Mouse (Mus musculus): ENCODE measurements at regions not wholly inside any gene's neighbourhood (a gene's known extent, or its start where the extent isn't known, plus 50 kb on each side); places are given as distances from the start of the nearest gene placed in this dataset.

- TF ChIP-seq CHD2 (IDR thresholded peaks at IDR 0.05; ENCODE audit: low read depth, low read length) (no peak), ZC3H11A (IDR thresholded peaks at IDR 0.05; ENCODE audit: borderline replicate concordance, low read depth, low read length) (no peak), HCFC1 (IDR thresholded peaks at IDR 0.05; ENCODE audit: borderline replicate concordance, insufficient read depth, low read length) (no peak), ZNF384 (IDR thresholded peaks at IDR 0.05; ENCODE audit: low read depth, low read length) (no peak)
Observed at GRCm38 (mm10) chr10:27968202-27968601, 106.4 kb upstream of the Ptprk start.
